Mouse (Mus musculus) heart, embryonic 15.5 days (tissue): Measurements from ENCODE around the gene Fmo2. TPM values are rescaled to one million over a fixed set of nuclear protein-coding genes. Genes with fewer than 3 reads are reported as not detected.

Experiments used
- ATAC-seq: fragments of 200-750 bp; cut with Nextera tagmentation; replicated peaks from 2 replicates; pipeline ENCODE4 v1.8.0; 2017; ENCODE audit warnings: low read depth, moderate TSS enrichment; ENCODE audit not compliant: insufficient number of reproducible peaks, insufficient read depth, low FRiP score
- H3K27ac ChIP-seq: fragments of 300-500 bp; sonication (generic); 2 replicates; pipeline ENCODE4 v1.5.1; 2015; ENCODE audit warnings: mild to moderate bottlenecking, inconsistent platforms
- H3K27me3 ChIP-seq: fragments of 300-500 bp; sonication (generic); 2 replicates; pipeline ENCODE4 v1.6.1; 2015; ENCODE audit warnings: inconsistent platforms
- H3K36me3 ChIP-seq: fragments of 300-500 bp; sonication (generic); 2 replicates; pipeline ENCODE4 v1.6.1; 2015; ENCODE audit warnings: mild to moderate bottlenecking, inconsistent platforms
- H3K4me1 ChIP-seq: fragments of 300-500 bp; sonication (generic); replicated peaks from 2 replicates; pipeline ENCODE4 v1.6.1; 2015; ENCODE audit warnings: inconsistent platforms
- H3K4me2 ChIP-seq: fragments of 300-500 bp; sonication (generic); 2 replicates; pipeline ENCODE4 v1.6.1; 2015; ENCODE audit warnings: inconsistent platforms, mild to moderate bottlenecking, moderate library complexity
- H3K4me3 ChIP-seq: fragments of 300-500 bp; sonication (generic); 2 replicates; pipeline ENCODE4 v1.5.1; 2015; ENCODE audit warnings: mild to moderate bottlenecking, inconsistent platforms
- H3K9ac ChIP-seq: fragments of 300-500 bp; sonication (generic); 2 replicates; pipeline ENCODE4 v1.6.1; 2015; ENCODE audit warnings: mild to moderate bottlenecking, inconsistent platforms
- H3K9me3 ChIP-seq: fragments of 300-500 bp; sonication (generic); replicated peaks from 2 replicates; pipeline ENCODE4 v1.6.1; 2016; ENCODE audit warnings: inconsistent platforms
- WGBS: fragments of 180-500 bp; shearing (Covaris S2); methylation state at CpG from one replicate; pipeline ENCODE4 v1.1.7; 2015; ENCODE audit warnings: mixed read lengths; 5-methylcytosine and 5-hydroxymethylcytosine counted together
- polyA plus RNA-seq: library from polyadenylated mRNA; unstranded; fragments of >200 nt; fragmentation: Nextera tagmentation; extraction: Ambion mirVana; gene quantifications from 2 replicates; pipeline ENCODE4 v1.2.1, GENCODE M21; 2015

Fmo2 gene
- polyA plus RNA-seq, 1 experiment from 2014 or later, result 8.0 TPM

DNA sequence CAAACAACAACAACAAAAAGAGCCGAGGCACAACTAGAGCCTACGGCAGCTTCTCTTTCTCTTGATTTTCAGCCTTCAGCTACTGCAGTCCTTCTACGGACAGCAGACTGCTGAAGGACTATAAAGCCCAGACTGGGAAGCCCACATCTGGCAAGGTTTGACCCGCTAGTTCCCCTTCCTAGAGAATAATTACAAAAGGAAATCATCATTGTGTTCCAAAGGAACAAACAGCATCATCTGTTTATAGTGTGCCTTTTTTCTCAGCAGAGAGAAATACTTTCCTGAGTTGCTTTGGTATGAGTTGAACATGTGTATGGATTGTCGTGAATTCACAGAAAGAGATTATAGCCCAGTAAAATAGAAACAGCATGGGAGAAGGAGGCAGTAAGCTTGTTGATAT lies 64.2 kb downstream of the Fmo2 start:
- no peak for ATAC-seq
- no peaks in the 10 kb centered on the region; the same call in 1 of the 2 replicates for H3K4me1 ChIP-seq
- WGBS, result 76% methylated on average over 5 of the region's 5 CpGs

GRCm38 (mm10) chr1:162832574-162832953 lies 66.0 kb downstream of the Fmo2 start:
- Histone ChIP-seq H3K4me1 (no peaks in the 10 kb centered on the region; the same call in 1 of the 2 replicates), H3K9ac (no peak overlapping the region), H3K4me3 (no peak overlapping the region), H3K4me2 (peak overlapping the region; percentile 23; the same call in 1 of the 2 replicates), H3K9me3 (no peaks in the 10 kb centered on the region), H3K36me3 (no peaks in the 10 kb centered on the region), H3K27ac (no peak overlapping the region), H3K27me3 (no peaks in the 10 kb centered on the region)
- no peak for ATAC-seq
- WGBS, result 60% methylated on average over 5 of the region's 5 CpGs

More for the DNA sequence above, 64.2 kb downstream of the Fmo2 start:
- Histone ChIP-seq H3K9me3 (no peaks in the 10 kb centered on the region), H3K27ac (no peak overlapping the region), H3K27me3 (no peaks in the 10 kb centered on the region), H3K4me2 (no peak overlapping the region), H3K4me3 (no peak overlapping the region), H3K36me3 (no peaks in the 10 kb centered on the region), H3K9ac (no peak overlapping the region)

- no peaks in the 10 kb centered on the region for H3K9me3 ChIP-seq
- no peak overlapping the region for H3K9ac ChIP-seq
- H3K36me3 ChIP-seq, result no peaks in the 10 kb centered on the region
- H3K4me1 ChIP-seq, result no peaks in the 10 kb centered on the region; the same call in 1 of the 2 replicates
- no peak for ATAC-seq
- no peak overlapping the region for H3K4me3 ChIP-seq
- WGBS, result 22% methylated on average over 5 of the region's 5 CpGs
- H3K27me3 ChIP-seq, result no peaks in the 10 kb centered on the region
- no peak overlapping the region for H3K27ac ChIP-seq
- peak overlapping the region; percentile 23; the same call in 1 of the 2 replicates for H3K4me2 ChIP-seq
Observed at GRCm38 (mm10) chr1:162831838-162832573, 66.5 kb downstream of the Fmo2 start.

Other genes starting within 250 kb of the Fmo2 start
- not detected in 2 replicates for gene Myocos, start 240.5 kb downstream of the Fmo2 start, polyA plus RNA-seq
- 83.6 and 84.0 TPM in 2 replicates for gene Prrc2c, start 158.2 kb downstream of the Fmo2 start, polyA plus RNA-seq
- gene Fmo4, start 84.8 kb downstream of the Fmo2 start, polyA plus RNA-seq, result 0.33 and 0.34 TPM in 2 replicates
- gene Fmo1, start 32.1 kb downstream of the Fmo2 start, polyA plus RNA-seq, result 9.1 and 13.1 TPM in 2 replicates
- gene Fmo6, start 38.8 kb upstream of the Fmo2 start, polyA plus RNA-seq, result 0.11 TPM in 1 of 2 replicates, not detected in the other
- 0.06 TPM in 2 replicates for gene Fmo3, start 85.8 kb upstream of the Fmo2 start, polyA plus RNA-seq
- not detected in 2 replicates for gene Mroh9, start 186.9 kb upstream of the Fmo2 start, polyA plus RNA-seq